Mouse (Mus musculus): ENCODE data around the gene Med29.

GRCm38 (mm10) chr7:28359854-28360253, 32.7 kb downstream of the Med29 start:
- TF ChIP-seq CTCF (IDR thresholded peaks at IDR 0.05; ENCODE audit: low read depth) (no peak), EP300 (optimal IDR thresholded peaks at IDR 0.05) (no peak)
